8 mouse cellular contexts compared by ENCODE assay signal in the genomic region with DNA sequence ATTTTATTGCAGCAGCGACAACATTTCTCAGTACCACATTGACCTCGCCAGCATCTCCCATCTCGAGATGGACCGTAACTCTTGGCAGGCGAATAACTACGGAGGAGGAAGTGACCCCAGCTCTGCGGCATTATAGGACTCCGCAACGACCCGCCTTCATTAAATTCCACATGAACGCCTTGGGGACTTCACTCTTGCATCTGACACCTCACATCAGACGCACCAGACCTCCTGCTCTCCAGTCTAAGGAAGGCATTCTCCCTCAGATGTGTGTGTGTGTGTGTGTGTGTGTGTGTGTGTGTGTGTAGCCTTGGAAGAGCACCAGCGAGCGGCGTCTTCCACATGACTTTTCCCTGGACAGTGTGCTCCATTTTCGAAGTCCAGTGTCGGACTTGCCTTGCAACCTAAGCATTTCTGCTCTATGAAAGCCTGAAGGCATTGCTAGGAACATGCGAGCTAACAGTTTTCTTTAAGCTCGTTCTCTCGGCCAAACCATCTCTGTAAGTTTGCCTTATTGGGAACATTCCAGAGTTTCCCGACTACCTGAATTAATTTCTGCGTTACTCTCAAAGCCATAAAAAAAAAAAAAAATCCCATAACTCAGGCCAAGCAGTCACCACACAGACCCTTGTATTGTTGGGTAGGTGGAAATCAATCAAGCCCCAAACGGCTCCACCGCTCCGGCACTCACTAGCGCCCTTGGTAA. TPM values are rescaled to one million over a fixed set of nuclear protein-coding genes. Genes with fewer than 3 reads are reported as not detected.
A peak's percentile ranks its signal among the peaks of the same experiment; 100 is the strongest.
DNase-seq lines count a peak whose midpoint lies in the region; ATAC-seq lines count a peak whose summit lies in the region.

No protein-coding gene starts in this region.

- no peaks in the 10 kb centered on the region for H3K36me3 ChIP-seq in heart, embryonic 15.5 days
- no peaks in the 10 kb centered on the region for H3K36me3 ChIP-seq in limb, embryonic 10.5 days
- H3K36me3 ChIP-seq in neural tube, embryonic 15.5 days: no peaks in the 10 kb centered on the region

- H3K27me3 ChIP-seq in heart, embryonic 15.5 days: 0 out of 2 replicates have a peak, but pooled peaks cover 6% of the 10 kb centered on the region
- peaks cover 16% of the 10 kb centered on the region; the same call in 1 of the 2 replicates for H3K27me3 ChIP-seq in limb, embryonic 10.5 days (ENCODE audit: low read depth, poor library complexity, severe bottlenecking)
- no peaks in the 10 kb centered on the region for H3K27me3 ChIP-seq in neural tube, embryonic 15.5 days (replicated peaks)

- under 1% methylated on average over 26 of the region's 26 CpGs for WGBS in heart, embryonic 15.5 days
- 2% methylated on average over 26 of the region's 26 CpGs for WGBS in limb, embryonic 10.5 days
- WGBS in neural tube, embryonic 15.5 days: under 1% methylated on average over 26 of the region's 26 CpGs

- peak overlapping the region; percentile 54 for H3K9ac ChIP-seq in heart, embryonic 15.5 days
- H3K9ac ChIP-seq in neural tube, embryonic 15.5 days (replicated peaks): peak overlapping the region; percentile 69

- peak; percentile 46 for DNase-seq in kidney, adult 18-20 months
- DNase-seq in kidney, adult 8-10 months: no peak
- peak; percentile 9 for DNase-seq in adrenal gland, postnatal 25 days
- peak; percentile 62 for DNase-seq in limb, embryonic 10.5 days (ENCODE audit: low spot score)
- no peak for DNase-seq in layer of hippocampus, adult 8-10 months (ENCODE audit: low spot score in 2 of 2)
- DNase-seq in spleen, postnatal 4 days (ENCODE audit: low spot score in 2 of 2): no peak

- peaks cover 9% of the 10 kb centered on the region for H3K4me1 ChIP-seq in heart, embryonic 15.5 days (replicated peaks)
- H3K4me1 ChIP-seq in limb, embryonic 10.5 days: peaks cover 37% of the 10 kb centered on the region
- peaks cover 28% of the 10 kb centered on the region for H3K4me1 ChIP-seq in neural tube, embryonic 15.5 days

- peak overlapping the region; percentile 63 for H3K4me3 ChIP-seq in heart, embryonic 15.5 days
- peak overlapping the region; percentile 74 for H3K4me3 ChIP-seq in limb, embryonic 10.5 days
- peak overlapping the region; percentile 65 for H3K4me3 ChIP-seq in neural tube, embryonic 15.5 days (replicated peaks)

- H3K9me3 ChIP-seq in heart, embryonic 15.5 days (replicated peaks): no peaks in the 10 kb centered on the region
- no peaks in the 10 kb centered on the region for H3K9me3 ChIP-seq in limb, embryonic 10.5 days (replicated peaks)
- no peaks in the 10 kb centered on the region for H3K9me3 ChIP-seq in neural tube, embryonic 15.5 days (replicated peaks)

- peak overlapping the region; percentile 27 for H3K27ac ChIP-seq in heart, embryonic 15.5 days
- H3K27ac ChIP-seq in limb, embryonic 10.5 days: peak overlapping the region; percentile 85
- peak overlapping the region; percentile 89 for H3K27ac ChIP-seq in neural tube, embryonic 15.5 days (replicated peaks)

- H3K4me2 ChIP-seq in heart, embryonic 15.5 days: peak overlapping the region; percentile 96
- H3K4me2 ChIP-seq in neural tube, embryonic 15.5 days: peak overlapping the region; percentile 87

- ATAC-seq in heart, embryonic 15.5 days (replicated peaks; ENCODE audit: insufficient number of reproducible peaks, insufficient read depth, low FRiP score, low read depth): no peak
- peak; percentile 15; the same call in 1 of the 2 replicates for ATAC-seq in neural tube, embryonic 15.5 days (ENCODE audit: low FRiP score)

RNA-seq across cellular contexts. Expression of gene Cdh6, which starts 1.0 kb away (rescaled TPM):
- total RNA-seq in adrenal gland, postnatal 25 days (2021): 23.2 and 30.2 TPM in 2 replicates
- 1.6 TPM in 2 replicates for polyA plus RNA-seq in heart, embryonic 15.5 days (2015; fragmentation: Nextera tagmentation; extraction: Ambion mirVana)
- 4.7 and 5.5 TPM in 2 replicates for polyA plus RNA-seq in limb, embryonic 10.5 days (2016; fragmentation: Nextera tagmentation; extraction: Ambion mirVana)
- 20.3 and 22.7 TPM in 2 replicates for polyA plus RNA-seq in neural tube, embryonic 15.5 days (2015; fragmentation: Nextera tagmentation; extraction: Ambion mirVana)
- 1 to 10 TPM; 5.5 to 6.7 (median 6.0) TPM for total RNA-seq in layer of hippocampus, adult 8-10 months (2022)

Comparison
In these comparisons a context has a peak if more than half of its experiments do, and no peak if none do; other contexts are left out.
1. DNase-seq: peak in kidney, adult 18-20 months (single experiment), adrenal gland, postnatal 25 days (single experiment) and limb, embryonic 10.5 days (single experiment); none in kidney, adult 8-10 months (0 of 2), layer of hippocampus, adult 8-10 months (0 of 2) and spleen, postnatal 4 days (0 of 2).
2. H3K27ac ChIP-seq: peak in every context shown above with its lines; median percentile 89 in neural tube, embryonic 15.5 days; 85 in limb, embryonic 10.5 days; 27 in heart, embryonic 15.5 days.
3. Peak in every context shown above with its lines, with median percentiles within 50 percentile points of each other: H3K4me3 ChIP-seq.